Mouse (Mus musculus) MEL (cell line): ENCODE results near the gene Gm3415. TPM values are rescaled to one million over a fixed set of nuclear protein-coding genes. Genes with fewer than 3 reads are reported as not detected.
"Not testable (repeated sequence)": the region's sequence is repeated elsewhere in the genome, so short reads cannot be mapped to it uniquely, and the experiment has no call there.

ENCODE experiments used
- DNase-seq: peaks from one replicate; pipeline ENCODE4 v3.0.0; 2011; ENCODE audit warnings: low read depth, low spot score
- H3K27ac ChIP-seq: 2 replicates; pipeline ENCODE4 v1.5.1; 2012; ENCODE audit warnings: low read depth, mild to moderate bottlenecking, control low read depth, low read length, moderate library complexity; ENCODE audit not compliant: control insufficient read depth
- H3K27me3 ChIP-seq, 2 experiments: fragments of 150-350 bp in 1 of 2; sonication (generic) in 1 of 2; 2 replicates each; pipeline ENCODE4 v1.6.1; 2012; ENCODE audit warnings: low read length in 2 of 2, mild to moderate bottlenecking in 2 of 2, improper control_type of control experiment in 1 of 2, moderate library complexity in 1 of 2; ENCODE audit not compliant: insufficient read depth in 2 of 2, control insufficient read depth in 1 of 2
- H3K36me3 ChIP-seq, 2 experiments: 2 replicates each; pipeline ENCODE4 v1.6.1; 2012 to 2014; ENCODE audit warnings: low read length in 2 of 2, improper control_type of control experiment in 1 of 2, inconsistent platforms in 1 of 2, mild to moderate bottlenecking in 1 of 2; ENCODE audit not compliant: insufficient read depth in 2 of 2, control insufficient read depth in 1 of 2
- H3K4me1 ChIP-seq, 2 experiments: fragments of 150-350 bp in 1 of 2; sonication (generic) in 1 of 2; 2 replicates each; pipeline ENCODE4 v1.6.1; 2012; ENCODE audit warnings: low read length in 2 of 2, improper control_type of control experiment in 1 of 2, mild to moderate bottlenecking in 1 of 2; ENCODE audit not compliant: insufficient read depth in 2 of 2, control insufficient read depth in 1 of 2
- H3K4me3 ChIP-seq, 2 experiments: fragments of 150-350 bp in 1 of 2; sonication (generic) in 1 of 2; 2 replicates each; pipeline ENCODE4 v1.5.1; 2012; ENCODE audit warnings: low read depth in 2 of 2, low read length in 2 of 2, mild to moderate bottlenecking in 2 of 2, moderate library complexity in 2 of 2, control low read depth in 1 of 2, improper control_type of control experiment in 1 of 2; ENCODE audit not compliant: control insufficient read depth in 1 of 2, insufficient read depth in 1 of 2
- H3K79me2 ChIP-seq: 2 replicates; pipeline ENCODE4 v1.6.1; 2012; ENCODE audit warnings: mild to moderate bottlenecking, low read length, moderate library complexity; ENCODE audit not compliant: control insufficient read depth, poor library complexity, insufficient read depth
- H3K9ac ChIP-seq: 2 replicates; pipeline ENCODE4 v1.6.1; 2012; ENCODE audit warnings: low read depth, mild to moderate bottlenecking, control low read depth, low read length, moderate library complexity; ENCODE audit not compliant: control insufficient read depth, poor library complexity, severe bottlenecking
- H3K9me3 ChIP-seq: fragments of 150-350 bp; sonication (generic); replicated peaks from 2 replicates; pipeline ENCODE4 v1.6.1; 2012; ENCODE audit warnings: mild to moderate bottlenecking, low read length, improper control_type of control experiment, moderate library complexity; ENCODE audit not compliant: insufficient read depth
- CHD1 ChIP-seq: IDR thresholded peaks from 2 replicates; pipeline ENCODE4 v1.6.1; 2012; ENCODE audit warnings: low read depth, mild to moderate bottlenecking, inconsistent platforms, low read length, improper control_type of control experiment
- CHD2 ChIP-seq: IDR thresholded peaks from 2 replicates; pipeline ENCODE4 v1.6.1; 2011; ENCODE audit warnings: low read length, improper control_type of control experiment
- CTCF ChIP-seq, 3 experiments: IDR thresholded peaks in 2 of 3; conservative IDR thresholded peaks in 1 of 3; 2 replicates each; pipeline ENCODE4 v1.5.1; 2011 to 2012; ENCODE audit warnings: low read length in 3 of 3, low read depth in 2 of 3, mild to moderate bottlenecking in 2 of 3, improper control_type of control experiment in 1 of 3, inconsistent platforms in 1 of 3, mixed read lengths in 1 of 3, moderate library complexity in 1 of 3; ENCODE audit not compliant: control insufficient read depth in 1 of 3, insufficient read depth in 1 of 3, poor library complexity in 1 of 3, severe bottlenecking in 1 of 3
- EP300 ChIP-seq, 2 experiments: IDR thresholded peaks; 2 replicates each; pipeline ENCODE4 v1.6.1; 2011; ENCODE audit warnings: improper control_type of control experiment in 2 of 2, low read length in 2 of 2, low read depth in 1 of 2, mild to moderate bottlenecking in 1 of 2
- GABPA ChIP-seq: IDR thresholded peaks from 2 replicates; pipeline ENCODE4 v1.6.1; 2012; ENCODE audit warnings: low read depth, mild to moderate bottlenecking, inconsistent platforms, low read length, improper control_type of control experiment, moderate library complexity
- GATA1 ChIP-seq: IDR thresholded peaks from 2 replicates; pipeline ENCODE4 v1.6.1; 2011; ENCODE audit warnings: low read depth, low read length, improper control_type of control experiment
- HCFC1 ChIP-seq: IDR thresholded peaks from 2 replicates; pipeline ENCODE4 v1.6.1; 2012; ENCODE audit warnings: low read depth, mild to moderate bottlenecking, inconsistent platforms, low read length, improper control_type of control experiment, moderate library complexity
- JUND ChIP-seq: IDR thresholded peaks from 2 replicates; pipeline ENCODE4 v1.6.1; 2011; ENCODE audit warnings: low read depth, mild to moderate bottlenecking, improper control_type of control experiment, low read length
- KAT2A ChIP-seq: conservative IDR thresholded peaks from 2 replicates; pipeline ENCODE4 v1.6.1; 2012; ENCODE audit warnings: low read depth, low read length, improper control_type of control experiment, inconsistent platforms
- MAX ChIP-seq: IDR thresholded peaks from 2 replicates; pipeline ENCODE4 v1.6.1; 2011; ENCODE audit warnings: low read length, improper control_type of control experiment
- MEF2A ChIP-seq: IDR thresholded peaks from 2 replicates; pipeline ENCODE4 v1.6.1; 2014; ENCODE audit warnings: low read depth, mild to moderate bottlenecking, inconsistent platforms, low read length, improper control_type of control experiment; ENCODE audit not compliant: poor library complexity, insufficient replicate concordance, severe bottlenecking; ENCODE audit errors: extremely low read depth
- MXI1 ChIP-seq: IDR thresholded peaks from 2 replicates; pipeline ENCODE4 v1.6.1; 2011; ENCODE audit warnings: mild to moderate bottlenecking, low read depth, low read length, improper control_type of control experiment
- MYB ChIP-seq: IDR thresholded peaks from 2 replicates; pipeline ENCODE4 v1.6.1; 2011; ENCODE audit warnings: mild to moderate bottlenecking, low read depth, low read length, improper control_type of control experiment
- MYC ChIP-seq: IDR thresholded peaks from 2 replicates; pipeline ENCODE4 v1.6.1; 2011; ENCODE audit warnings: low read depth, mild to moderate bottlenecking, low read length, improper control_type of control experiment, moderate library complexity
- NELFE ChIP-seq: IDR thresholded peaks from 2 replicates; pipeline ENCODE4 v1.6.1; 2011; ENCODE audit warnings: low read depth, low read length, improper control_type of control experiment
- RAD21 ChIP-seq: IDR thresholded peaks from 2 replicates; pipeline ENCODE4 v1.6.1; 2011; ENCODE audit warnings: mild to moderate bottlenecking, low read depth, low read length, improper control_type of control experiment
- RCOR1 ChIP-seq: IDR thresholded peaks from 2 replicates; pipeline ENCODE4 v1.6.1; 2012; ENCODE audit warnings: low read depth, mild to moderate bottlenecking, inconsistent platforms, low read length, improper control_type of control experiment
- SMC3 ChIP-seq: IDR thresholded peaks from 2 replicates; pipeline ENCODE4 v1.6.1; 2011; ENCODE audit warnings: low read depth, low read length, improper control_type of control experiment
- TBP ChIP-seq: IDR thresholded peaks from 2 replicates; pipeline ENCODE4 v1.8.0; 2011; ENCODE audit warnings: low read depth, low read length, improper control_type of control experiment
- UBTF ChIP-seq: IDR thresholded peaks from 2 replicates; pipeline ENCODE4 v1.6.1; 2012; ENCODE audit warnings: low read depth, mild to moderate bottlenecking, inconsistent platforms, low read length, improper control_type of control experiment, moderate library complexity, borderline replicate concordance; ENCODE audit not compliant: insufficient read depth
- USF2 ChIP-seq, 2 experiments: IDR thresholded peaks; 2 replicates each; pipeline ENCODE4 v1.6.1; 2011 to 2012; ENCODE audit warnings: improper control_type of control experiment in 2 of 2, low read length in 2 of 2, borderline replicate concordance in 1 of 2, inconsistent platforms in 1 of 2, low read depth in 1 of 2, mild to moderate bottlenecking in 1 of 2; ENCODE audit not compliant: insufficient read depth in 1 of 2
- ZC3H11A ChIP-seq: IDR thresholded peaks from 2 replicates; pipeline ENCODE4 v1.6.1; 2012; ENCODE audit warnings: low read depth, mild to moderate bottlenecking, inconsistent platforms, low read length, improper control_type of control experiment
- polyA plus RNA-seq, 2 experiments: library from polyadenylated mRNA; stranded (reverse) in 1 of 2; unstranded in 1 of 2; fragments of >175 nt in 1 of 2; fragments of >200 nt in 1 of 2; gene quantifications; 2 replicates each; pipeline versions ENCODE4 v1.2.1 to v1.2.4; 2012; ENCODE audit warnings: low replicate concordance in 2 of 2, low read depth in 1 of 2; ENCODE audit not compliant: insufficient read length in 2 of 2, insufficient read depth in 1 of 2, missing spikeins in 1 of 2
- total RNA-seq: library from RNA; depleted of rRNA; stranded (reverse); fragments of 300-350 nt; gene quantifications from 2 replicates; pipeline ENCODE4 v1.2.3, GENCODE M21; 2012

The Gm3415 gene
- total and polyA plus RNA-seq, 3 experiments = not detected

DNA sequence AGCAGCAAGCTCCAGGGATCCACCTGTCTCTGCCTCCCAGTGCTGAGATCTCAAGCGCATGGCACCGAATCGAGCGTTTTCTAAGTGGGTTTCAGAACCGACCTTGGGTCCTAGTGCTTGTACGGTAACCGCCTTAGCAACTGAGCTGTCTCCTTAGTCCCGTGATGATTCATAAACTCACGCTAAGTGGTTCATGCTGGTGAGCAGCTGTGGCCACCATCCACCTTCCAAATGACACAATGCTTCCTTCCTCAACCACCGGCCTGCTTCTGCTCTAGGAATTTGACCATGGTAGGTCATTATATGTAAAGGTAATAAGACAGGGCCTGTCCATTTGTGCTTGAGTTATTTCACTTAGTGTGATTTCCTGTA is 41.6 kb downstream of the Gm3415 start:
- H3K4me3 ChIP-seq = no peak overlapping the region
- H3K27me3 ChIP-seq = no peaks in the 10 kb centered on the region
- H3K9me3 ChIP-seq = no peaks in the 10 kb centered on the region
- DNase-seq = no peak
- H3K79me2 ChIP-seq = no peaks in the 10 kb centered on the region
- H3K4me1 ChIP-seq = no peaks in the 10 kb centered on the region
- TF ChIP-seq MXI1 = no peak
- no peak for TF ChIP-seq USF2 (IDR thresholded peaks at IDR 0.05; ENCODE audit: borderline replicate concordance in 1 of 2, insufficient read depth in 1 of 2, low read depth in 1 of 2, low read length in 2 of 2)
- no peak for TF ChIP-seq MEF2A
- TF ChIP-seq KAT2A = no peak
- no peak for TF ChIP-seq HCFC1
- no peak for TF ChIP-seq RCOR1
- TF ChIP-seq CHD2 = no peak
- no peak for TF ChIP-seq SMC3
- TF ChIP-seq MYC = no peak
- TF ChIP-seq JUND = no peak
- TF ChIP-seq MYB = no peak
- TF ChIP-seq CHD1 = no peak
- no peak for TF ChIP-seq NELFE
- TF ChIP-seq MAX = no peak
- no peak overlapping the region for H3K9ac ChIP-seq
- no peak overlapping the region for H3K27ac ChIP-seq
- no peaks in the 10 kb centered on the region for H3K36me3 ChIP-seq

DNA sequence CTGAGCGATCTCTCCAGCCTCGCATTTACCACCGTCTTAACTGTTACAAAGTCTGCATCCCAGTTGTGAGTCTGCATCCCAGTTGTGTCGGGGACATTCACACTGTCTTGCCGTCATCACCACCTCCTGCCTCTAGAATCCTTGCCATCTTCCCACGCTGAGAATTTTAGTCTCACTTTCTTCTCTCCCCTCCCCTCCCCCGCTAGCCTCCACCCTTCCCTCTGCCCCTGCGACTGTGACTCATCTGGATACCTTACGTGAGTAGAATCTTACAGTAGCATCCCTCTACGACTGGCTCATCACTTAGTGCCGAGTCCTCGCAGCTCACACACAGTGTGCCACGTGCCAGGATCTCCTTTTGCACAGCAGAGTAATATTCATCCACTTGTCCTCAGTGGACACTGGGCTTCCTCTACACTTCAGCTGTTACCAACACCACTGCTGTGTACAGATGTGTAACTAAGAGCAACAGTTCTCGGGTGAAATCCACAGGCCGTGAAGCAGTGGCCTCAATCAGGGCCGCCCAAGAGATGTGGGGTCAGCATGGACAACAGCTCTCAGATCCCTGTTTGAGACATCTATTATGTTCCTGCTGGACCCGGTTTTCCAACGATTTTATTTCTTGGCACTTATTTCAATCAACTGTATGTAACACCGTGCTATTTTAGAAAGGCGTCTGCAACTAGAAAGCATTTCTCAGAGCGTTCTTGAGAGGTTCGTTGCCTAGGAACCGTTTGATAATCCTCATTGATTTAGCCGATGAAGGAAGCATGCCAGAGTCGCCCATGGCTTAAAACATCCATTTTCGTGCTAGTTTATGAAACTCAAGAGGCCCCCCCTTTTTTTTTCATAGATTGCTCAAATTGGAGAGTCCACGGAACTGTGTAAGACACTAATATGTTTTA is 42.5 kb downstream of the Gm3415 start:
- Histone ChIP-seq H3K27ac (no peak overlapping the region), H3K4me1 (no peaks in the 10 kb centered on the region), H3K9me3 (no peaks in the 10 kb centered on the region), H3K36me3 (no peaks in the 10 kb centered on the region), H3K79me2 (no peaks in the 10 kb centered on the region), H3K27me3 (no peaks in the 10 kb centered on the region), H3K9ac (no peak overlapping the region), H3K4me3 (no peak overlapping the region)
- DNase-seq = no peak
- TF ChIP-seq NELFE (no peak), UBTF (no peak), CTCF (IDR thresholded peaks at IDR 0.05 in 2 of 3, conservative IDR thresholded peaks at IDR 0.05 in 1 of 3; ENCODE audit: control insufficient read depth in 1 of 3, insufficient read depth in 1 of 3, low read depth in 2 of 3, low read length in 3 of 3, poor library complexity in 1 of 3, severe bottlenecking in 1 of 3) (no peak), EP300 (IDR thresholded peaks at IDR 0.05; ENCODE audit: low read depth in 1 of 2, low read length in 2 of 2) (no peak), TBP (no peak), RCOR1 (no peak), CHD2 (no peak), ZC3H11A (no peak), RAD21 (no peak), MYC (no peak), USF2 (IDR thresholded peaks at IDR 0.05; ENCODE audit: borderline replicate concordance in 1 of 2, insufficient read depth in 1 of 2, low read depth in 1 of 2, low read length in 2 of 2) (no peak), GATA1 (no peak), GABPA (no peak), SMC3 (no peak)
- TF ChIP-seq, all 39 proteins: peak for 0

DNA sequence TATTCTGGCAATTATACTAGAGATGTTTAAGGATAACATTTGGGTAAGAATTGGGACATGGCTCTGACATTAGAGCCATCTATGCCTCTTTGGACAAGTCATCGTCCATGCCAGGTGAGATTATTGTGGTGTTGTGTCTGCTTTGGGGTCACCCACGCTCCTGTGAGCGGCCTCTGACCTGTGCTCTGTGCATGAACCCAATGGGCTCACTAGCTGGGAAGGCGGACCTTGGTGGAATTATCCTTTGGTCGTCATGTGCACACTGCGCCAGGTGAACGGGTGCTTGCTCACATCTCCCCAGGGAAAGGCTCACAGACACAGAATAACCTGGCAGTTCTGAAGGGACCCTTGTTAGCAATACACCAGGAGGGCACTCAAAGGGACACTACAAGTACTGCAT is 43.3 kb downstream of the Gm3415 start:
- not testable (repeated sequence) for H3K4me1 ChIP-seq, H3K27me3 ChIP-seq, H3K36me3 ChIP-seq, H3K79me2 ChIP-seq, H3K9ac ChIP-seq, H3K27ac ChIP-seq, H3K9me3 ChIP-seq, H3K4me3 ChIP-seq, DNase-seq
